Mouse (Mus musculus): ENCODE measurements around the gene Myh9. TPM values are rescaled to one million over a fixed set of nuclear protein-coding genes. Genes with fewer than 3 reads are reported as not detected.

Gene Myh9
- polyA plus RNA-seq, 1 experiment, result 36.0 TPM

- Histone ChIP-seq H3K4me1 (ENCODE audit: control insufficient read depth, insufficient read depth, insufficient read length, low read length) (peaks cover 78% of the 10 kb centered on the region), H3K4me3 (ENCODE audit: insufficient read depth, low read depth, low read length) (no peak overlapping the region), H3K27ac (replicated peaks; ENCODE audit: low read depth, low read length) (peak overlapping the region; percentile 86)
Observed at GRCm38 (mm10) chr15:77831754-77832457, 10.1 kb downstream of the Myh9 start.

GRCm38 (mm10) chr15:77831138-77831579, 10.8 kb downstream of the Myh9 start:
- Histone ChIP-seq H3K27ac (replicated peaks; ENCODE audit: low read depth, low read length) (peak overlapping the region; percentile 12), H3K4me3 (ENCODE audit: insufficient read depth, low read depth, low read length) (no peak overlapping the region), H3K4me1 (ENCODE audit: control insufficient read depth, insufficient read depth, insufficient read length, low read length) (peaks cover 73% of the 10 kb centered on the region)

DNA sequence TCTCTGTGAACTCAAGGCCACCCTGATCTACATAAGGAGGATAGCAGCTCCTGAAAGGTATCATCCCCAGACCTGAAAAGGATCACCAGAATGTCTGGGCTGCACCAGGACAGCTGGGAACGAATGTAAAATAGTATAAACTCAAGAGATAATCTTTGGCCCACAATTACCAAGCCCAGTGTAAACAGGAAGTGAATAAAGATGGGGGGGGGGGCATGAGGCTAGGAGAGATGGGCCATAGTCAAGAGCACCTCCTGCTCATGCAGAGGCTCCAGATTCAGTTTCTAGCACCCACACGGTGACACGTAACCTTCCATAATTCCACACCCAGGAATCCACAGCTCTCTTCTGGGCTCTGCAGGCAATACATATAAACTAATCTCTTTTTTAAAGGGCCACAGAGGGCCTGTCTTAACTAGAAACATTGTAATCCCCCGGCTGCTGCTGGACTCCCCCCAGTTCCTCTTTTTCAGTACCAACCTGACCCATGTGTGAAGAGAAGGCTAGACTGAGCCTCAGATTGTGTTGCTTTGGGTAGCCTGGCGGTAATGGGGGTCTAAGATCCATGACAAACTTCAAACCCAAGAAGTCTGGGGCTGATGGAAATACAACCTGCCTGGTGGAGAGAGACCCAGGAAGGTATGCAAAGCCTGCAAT, 11.4 kb downstream of the Myh9 start:
- no peak overlapping the region for H3K4me3 ChIP-seq (ENCODE audit: insufficient read depth, low read depth, low read length)
- peak overlapping the region; percentile 23 for H3K27ac ChIP-seq (replicated peaks; ENCODE audit: low read depth, low read length)
- peaks cover 70% of the 10 kb centered on the region for H3K4me1 ChIP-seq (ENCODE audit: control insufficient read depth, insufficient read depth, insufficient read length, low read length)

GRCm38 (mm10) chr15:77829542-77829941, 12.4 kb downstream of the Myh9 start:
- no peak overlapping the region for H3K27ac ChIP-seq (replicated peaks; ENCODE audit: low read depth, low read length)
- no peak overlapping the region for H3K4me3 ChIP-seq (ENCODE audit: insufficient read depth, low read depth, low read length)
- H3K4me1 ChIP-seq (ENCODE audit: control insufficient read depth, insufficient read depth, insufficient read length, low read length), result peaks cover 66% of the 10 kb centered on the region

DNA sequence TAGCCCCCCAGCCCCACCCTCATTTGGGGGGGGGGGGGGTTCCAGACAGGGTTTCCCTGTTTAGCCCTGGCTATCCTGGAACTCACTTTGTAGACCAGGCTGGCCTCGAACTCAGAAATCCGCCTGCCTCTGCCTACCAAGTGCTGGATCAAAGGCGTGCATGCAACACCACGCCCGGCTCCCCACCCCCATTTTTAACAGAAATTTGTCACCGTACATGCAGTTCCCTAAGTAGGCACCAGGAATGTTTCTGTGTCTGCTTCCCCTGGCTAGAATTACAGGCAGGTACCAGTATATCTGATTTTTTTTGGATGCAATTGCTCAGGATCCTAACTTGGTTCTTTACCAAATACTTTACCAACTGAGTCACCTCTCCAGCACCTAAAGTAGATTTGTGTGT, 13.1 kb downstream of the Myh9 start:
- H3K27ac ChIP-seq (replicated peaks; ENCODE audit: low read depth, low read length), result no peak overlapping the region

DNA sequence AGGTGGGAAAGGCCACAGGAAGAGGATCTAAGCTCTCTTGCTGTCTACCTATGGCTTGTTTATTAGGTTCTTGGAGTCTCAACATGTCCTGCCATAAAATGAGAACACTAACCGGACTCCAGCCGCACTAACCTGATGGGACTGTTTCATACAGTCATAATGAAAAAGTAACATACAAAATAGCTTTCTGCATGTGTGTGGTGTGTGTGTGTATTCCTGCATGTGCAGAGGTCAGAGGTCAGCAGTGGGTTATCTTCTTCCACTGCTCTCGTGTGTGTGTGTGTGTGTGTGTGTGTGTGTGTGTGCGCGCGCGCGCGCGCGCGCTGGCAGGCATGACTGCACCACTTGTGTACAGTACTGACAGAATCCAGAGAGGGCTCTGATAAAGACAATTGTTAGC, 13.7 kb downstream of the Myh9 start:
- no peak overlapping the region for H3K4me3 ChIP-seq (ENCODE audit: insufficient read depth, low read depth, low read length)
- peak overlapping the region; percentile 27; the same call in 1 of the 2 replicates for H3K27ac ChIP-seq (replicated peaks; ENCODE audit: low read depth, low read length)
- peaks cover 67% of the 10 kb centered on the region for H3K4me1 ChIP-seq (ENCODE audit: control insufficient read depth, insufficient read depth, insufficient read length, low read length)

More for the DNA sequence above, 13.1 kb downstream of the Myh9 start:
- Histone ChIP-seq H3K4me3 (ENCODE audit: insufficient read depth, low read depth, low read length) (no peak overlapping the region), H3K4me1 (ENCODE audit: control insufficient read depth, insufficient read depth, insufficient read length, low read length) (peaks cover 67% of the 10 kb centered on the region)

DNA sequence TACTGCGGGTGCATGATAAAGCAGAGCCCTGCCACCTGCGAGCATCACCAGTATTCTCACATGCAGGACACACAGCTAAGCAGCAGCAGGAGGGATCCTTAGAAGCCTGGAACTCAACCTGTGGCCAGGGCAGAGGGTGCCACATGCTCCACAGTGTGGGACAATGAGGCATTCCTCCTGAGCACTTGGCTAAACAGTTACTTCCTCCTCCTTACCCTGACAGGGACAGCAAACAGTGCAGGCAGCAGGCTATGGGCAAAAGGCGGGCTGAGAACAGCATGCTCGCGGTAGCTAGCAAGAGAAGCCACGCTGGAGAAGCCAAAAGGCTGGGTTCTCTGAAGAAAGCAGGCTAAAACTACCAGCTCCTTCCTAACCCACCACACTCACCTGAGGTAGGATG, 14.2 kb downstream of the Myh9 start:
- Histone ChIP-seq H3K4me3 (ENCODE audit: insufficient read depth, low read depth, low read length) (no peak overlapping the region), H3K27ac (replicated peaks; ENCODE audit: low read depth, low read length) (peak overlapping the region; percentile 27), H3K4me1 (ENCODE audit: control insufficient read depth, insufficient read depth, insufficient read length, low read length) (peaks cover 66% of the 10 kb centered on the region)

DNA sequence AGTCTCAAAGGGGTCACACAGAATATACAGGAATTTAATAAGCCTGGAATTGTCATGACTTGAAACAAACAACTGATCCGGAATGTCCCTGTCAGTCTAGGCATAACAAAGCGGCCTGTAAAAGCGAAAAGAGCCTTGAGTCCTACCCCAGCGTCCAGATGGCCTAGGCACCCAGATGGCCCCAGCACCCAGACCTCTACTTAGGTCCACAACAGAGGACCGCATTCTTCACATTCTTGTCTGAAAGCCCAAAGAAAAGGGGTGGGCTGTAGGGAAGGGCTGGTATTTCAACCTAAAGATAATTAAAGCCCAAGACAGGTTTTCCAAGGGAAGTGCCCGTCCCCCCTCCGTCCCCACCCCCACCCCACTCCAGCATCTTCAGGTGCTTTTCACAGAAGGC, 14.6 kb downstream of the Myh9 start:
- Histone ChIP-seq H3K27ac (replicated peaks; ENCODE audit: low read depth, low read length) (peak overlapping the region; percentile 32; the same call in 1 of the 2 replicates), H3K4me3 (ENCODE audit: insufficient read depth, low read depth, low read length) (no peak overlapping the region), H3K4me1 (ENCODE audit: control insufficient read depth, insufficient read depth, insufficient read length, low read length) (peaks cover 65% of the 10 kb centered on the region)

GRCm38 (mm10) chr15:77825382-77825781, 16.6 kb downstream of the Myh9 start:
- Histone ChIP-seq H3K4me3 (ENCODE audit: insufficient read depth, low read depth, low read length) (no peak overlapping the region), H3K27ac (replicated peaks; ENCODE audit: low read depth, low read length) (peak overlapping the region; percentile 91), H3K4me1 (ENCODE audit: control insufficient read depth, insufficient read depth, insufficient read length, low read length) (peaks cover 67% of the 10 kb centered on the region)

- Histone ChIP-seq H3K4me3 (ENCODE audit: insufficient read depth, low read depth, low read length) (no peak overlapping the region), H3K27ac (replicated peaks; ENCODE audit: low read depth, low read length) (peak overlapping the region; percentile 47), H3K4me1 (ENCODE audit: control insufficient read depth, insufficient read depth, insufficient read length, low read length) (peaks cover 66% of the 10 kb centered on the region)
Observed at GRCm38 (mm10) chr15:77824321-77824720, 17.7 kb downstream of the Myh9 start.

DNA sequence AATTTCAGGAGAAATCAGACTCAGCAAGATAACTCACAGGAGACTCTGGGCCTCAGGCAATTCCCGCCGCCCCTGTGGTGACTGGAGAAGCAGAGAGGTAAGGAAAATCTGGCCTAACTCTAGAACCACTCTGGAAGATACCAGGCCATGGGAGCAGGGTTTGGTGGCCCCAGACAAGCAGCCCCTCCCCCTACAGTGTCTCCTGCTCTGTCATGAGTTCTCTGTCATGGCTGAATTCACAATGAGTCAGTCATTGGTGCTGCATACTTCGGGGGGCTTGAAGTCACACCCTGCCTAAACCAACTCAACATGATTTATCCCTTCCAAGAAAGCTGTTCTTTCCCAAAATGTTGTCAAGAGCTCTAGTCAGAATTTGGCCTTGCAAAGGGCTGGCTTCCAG, 18.3 kb downstream of the Myh9 start:
- Histone ChIP-seq H3K4me3 (ENCODE audit: insufficient read depth, low read depth, low read length) (no peak overlapping the region), H3K27ac (replicated peaks; ENCODE audit: low read depth, low read length) (peak overlapping the region; percentile 65), H3K4me1 (ENCODE audit: control insufficient read depth, insufficient read depth, insufficient read length, low read length) (peaks cover 71% of the 10 kb centered on the region)

GRCm38 (mm10) chr15:77823196-77823595, 18.8 kb downstream of the Myh9 start:
- Histone ChIP-seq H3K4me1 (ENCODE audit: control insufficient read depth, insufficient read depth, insufficient read length, low read length) (peaks cover 71% of the 10 kb centered on the region), H3K4me3 (ENCODE audit: insufficient read depth, low read depth, low read length) (no peak overlapping the region), H3K27ac (replicated peaks; ENCODE audit: low read depth, low read length) (peak overlapping the region; percentile 65)

DNA sequence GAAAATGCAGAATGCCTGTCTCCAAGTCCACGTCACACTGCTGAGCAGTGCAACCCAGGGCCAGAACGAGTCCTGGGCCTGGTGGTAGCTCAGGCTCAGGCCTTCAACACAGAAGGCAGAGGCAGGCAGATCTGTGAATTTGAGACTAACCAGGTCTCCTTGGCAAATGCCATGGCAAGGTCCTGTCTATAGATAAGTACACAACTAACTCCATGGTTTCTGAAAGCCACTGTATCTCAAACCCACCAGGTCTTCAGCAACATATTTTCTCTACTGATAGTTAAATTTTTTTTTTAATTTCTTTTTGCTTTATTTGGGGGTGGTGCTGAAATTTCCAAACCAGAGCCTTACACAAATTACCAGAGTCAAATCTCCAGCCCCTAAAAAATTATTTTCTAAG, 19.3 kb downstream of the Myh9 start:
- Histone ChIP-seq H3K4me3 (ENCODE audit: insufficient read depth, low read depth, low read length) (no peak overlapping the region), H3K27ac (replicated peaks; ENCODE audit: low read depth, low read length) (peak overlapping the region; percentile 47), H3K4me1 (ENCODE audit: control insufficient read depth, insufficient read depth, insufficient read length, low read length) (peaks cover 72% of the 10 kb centered on the region)

- no peak overlapping the region for H3K4me3 ChIP-seq (ENCODE audit: insufficient read depth, low read depth, low read length)
Observed at GRCm38 (mm10) chr15:77822057-77822466, 19.9 kb downstream of the Myh9 start.

GRCm38 (mm10) chr15:77821424-77821823, 20.6 kb downstream of the Myh9 start:
- Histone ChIP-seq H3K4me3 (ENCODE audit: insufficient read depth, low read depth, low read length) (no peak overlapping the region), H3K4me1 (ENCODE audit: control insufficient read depth, insufficient read depth, insufficient read length, low read length) (peaks cover 77% of the 10 kb centered on the region), H3K27ac (replicated peaks; ENCODE audit: low read depth, low read length) (peak overlapping the region; percentile 94)

More at GRCm38 (mm10) chr15:77822057-77822466, 19.9 kb downstream of the Myh9 start:
- H3K4me1 ChIP-seq (ENCODE audit: control insufficient read depth, insufficient read depth, insufficient read length, low read length), result peaks cover 75% of the 10 kb centered on the region
- H3K27ac ChIP-seq (replicated peaks; ENCODE audit: low read depth, low read length), result peak overlapping the region; percentile 47; the same call in 1 of the 2 replicates
